In genomic region chr1:39781835-39782234, GRCm38 (mm10) we compare ENCODE assay signal across 27 mouse cellular contexts. TPM values are rescaled to one million over a fixed set of nuclear protein-coding genes. Genes with fewer than 3 reads are reported as not detected.
"Had no signal": no experiment of that assay in that cellular context is flagged by ENCODE, and none has a peak within 500 bp of the region (broad histone marks: within the 10 kb centered on the region; RNA-seq: fewer than 3 reads in every experiment).

No protein-coding gene starts in this region.

- DNase-seq: left cerebral cortex, postnatal 4 days; liver, embryonic 13.5 days; liver, postnatal 0 days; lung, adult 18-20 months; lung, adult 2 months; lung, embryonic 14.5 days; lung, postnatal 10 days; lung, postnatal 14 days; lung, postnatal 36 days; lung, postnatal 4 days; midbrain, embryonic 14.5 days had no signal

- ATAC-seq: liver, embryonic 12.5 days; liver, postnatal 0 days; lung, postnatal 0 days; midbrain, embryonic 13.5 days; midbrain, embryonic 15.5 days; midbrain, embryonic 16.5 days had no signal

RNA-seq across cellular contexts. Expression of gene Gm3646, which starts 23.3 kb away (rescaled TPM):
- total RNA-seq: left cerebral cortex, adult 18-20 months; left cerebral cortex, adult 2 months; left cerebral cortex, adult 8-10 months; left cerebral cortex, postnatal 10 days; left cerebral cortex, postnatal 14 days; left cerebral cortex, postnatal 25 days; left cerebral cortex, postnatal 36 days; left cerebral cortex, postnatal 4 days; liver, adult 2 months; megakaryocyte, adult 5-6 weeks; megakaryocyte-erythroid progenitor cell, adult 5-6 weeks; midbrain, postnatal 0 days had no signal
